Mouse (Mus musculus) heart, postnatal 25 days (tissue): Measurements from ENCODE around the gene Blcap. TPM values are rescaled to one million over a fixed set of nuclear protein-coding genes. Genes with fewer than 3 reads are reported as not detected.

Experiments used
- DNase-seq: peaks from one replicate; pipeline ENCODE4 v3.0.0; 2022; ENCODE audit warnings: low spot score
- intact Hi-C: fragments of 180-260 bp; cut with DNase I; formaldehyde crosslinking; loops from one replicate; pipeline ENCODE4 v1.15.1; 2025
- microRNA-seq: library from miRNA; unstranded; fragments of <30 nt; microRNA quantifications from one replicate; pipeline ENCODE4 v1.2.0, GENCODE M21; 2022
- total RNA-seq, 2 experiments: library from RNA; stranded (reverse); gene quantifications; 2 replicates each; pipeline ENCODE4 v1.2.3; 2021

Gene Blcap
- total RNA-seq, 2 experiments from 2014 or later = 51.8 to 54.9 TPM

DNA sequence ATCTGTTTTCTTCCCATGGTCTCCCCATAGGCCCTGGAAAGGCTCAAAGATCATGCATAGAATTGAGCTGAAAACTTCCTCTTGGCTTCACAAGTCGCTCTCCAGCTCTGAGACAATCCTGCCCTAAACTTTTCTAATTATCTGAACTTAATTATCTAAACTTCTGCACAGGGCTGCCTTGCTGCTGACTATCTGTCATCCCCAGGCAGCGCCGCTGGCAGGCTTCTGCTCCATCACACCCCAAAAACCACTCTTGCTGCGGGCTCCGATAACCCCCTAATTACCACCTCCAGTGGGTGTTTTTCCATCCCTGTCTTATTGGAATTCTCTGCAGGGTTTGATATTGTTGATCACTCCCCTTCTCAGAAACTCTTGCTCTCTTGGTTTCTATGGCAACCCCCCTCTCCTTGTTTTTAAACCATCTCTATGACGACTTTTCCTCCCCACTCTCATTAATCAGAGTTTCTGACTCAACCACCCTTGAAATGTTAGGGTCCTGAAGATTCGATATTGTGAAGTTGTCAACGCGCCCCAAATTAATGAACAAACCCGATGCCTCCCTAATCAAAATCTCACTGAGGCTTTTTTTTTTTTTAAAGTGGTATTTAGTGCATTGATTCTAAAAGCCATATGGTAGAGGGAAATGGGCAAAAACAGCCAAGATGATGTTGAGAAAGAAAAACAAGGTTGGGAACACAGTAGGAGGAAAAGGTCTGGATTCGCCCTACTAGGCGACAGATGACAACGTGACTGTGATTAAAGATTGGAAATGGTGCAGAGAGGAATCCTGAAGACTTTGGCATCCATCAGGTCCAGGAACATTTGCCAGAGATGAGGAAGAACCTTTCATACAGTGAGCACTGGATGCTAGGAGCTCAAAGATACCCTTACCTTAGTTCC lies 40.8 kb downstream of the Blcap start:
- intact Hi-C loops = no loop called here

DNA sequence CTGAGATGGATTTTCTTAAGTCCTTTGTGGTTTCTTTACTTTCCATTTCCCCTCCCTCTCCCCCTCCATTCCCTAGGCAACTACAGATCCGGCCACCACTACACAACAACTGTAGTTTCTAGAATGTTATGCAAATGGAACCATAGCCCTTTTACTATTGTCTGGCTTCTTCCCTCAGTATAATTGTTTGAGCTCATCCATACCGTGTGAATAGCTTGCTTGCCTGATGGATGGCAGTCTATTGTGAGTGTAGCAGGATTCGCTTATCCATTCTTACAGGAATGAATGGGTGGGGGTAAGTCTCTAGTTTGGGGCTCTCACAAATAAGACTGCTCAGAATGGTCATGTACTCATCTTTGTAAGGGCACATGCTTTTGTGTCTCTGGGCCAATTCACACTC lies 48.5 kb downstream of the Blcap start:
- DNase-seq = no peak
- intact Hi-C loops = no loop called here

More for the DNA sequence above, 40.8 kb downstream of the Blcap start:
- no peak for DNase-seq

DNA sequence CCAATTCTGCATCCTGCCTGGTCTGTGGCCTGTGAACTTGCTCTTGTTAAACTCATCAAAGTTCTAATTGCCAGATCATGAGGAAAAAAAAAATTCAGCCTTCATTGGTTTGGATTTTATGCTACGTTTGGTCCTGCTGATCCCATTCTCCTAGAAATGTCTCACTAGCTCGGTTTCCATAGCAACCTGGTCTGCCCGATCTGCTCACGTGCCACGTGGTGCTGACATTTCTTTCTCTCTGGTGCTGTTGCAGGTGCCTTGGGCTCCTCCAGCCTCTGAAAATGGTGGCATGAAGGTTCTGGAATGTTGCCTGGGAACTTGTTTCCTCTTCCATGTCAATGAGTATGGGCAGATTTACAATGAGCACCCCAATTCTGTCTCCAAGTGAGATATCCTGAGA lies 50.6 kb downstream of the Blcap start:
- intact Hi-C loops = no loop called here
- no peak for DNase-seq

DNA sequence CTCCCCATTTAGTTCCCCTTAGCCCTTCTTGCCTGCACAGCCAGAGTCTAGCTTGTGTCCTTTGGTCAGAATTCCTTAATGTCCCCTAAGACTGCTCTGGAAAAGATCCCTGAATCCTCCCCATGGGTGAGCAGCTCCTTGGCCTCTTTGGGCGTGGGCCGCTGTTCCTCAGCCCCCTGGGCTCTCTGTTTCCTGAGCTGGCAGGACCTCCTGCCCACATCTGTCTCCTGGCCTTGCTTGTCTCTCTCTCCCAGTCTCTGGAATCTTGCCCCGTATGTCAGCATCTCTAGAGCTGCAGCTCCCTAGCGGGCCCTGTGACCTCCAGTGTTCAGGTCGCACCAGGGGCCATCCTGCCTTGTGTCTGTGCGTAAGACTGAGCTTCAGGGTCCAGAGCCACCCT lies 51.6 kb downstream of the Blcap start:
- DNase-seq = peak; percentile 13
- intact Hi-C loops = no loop called here

DNA sequence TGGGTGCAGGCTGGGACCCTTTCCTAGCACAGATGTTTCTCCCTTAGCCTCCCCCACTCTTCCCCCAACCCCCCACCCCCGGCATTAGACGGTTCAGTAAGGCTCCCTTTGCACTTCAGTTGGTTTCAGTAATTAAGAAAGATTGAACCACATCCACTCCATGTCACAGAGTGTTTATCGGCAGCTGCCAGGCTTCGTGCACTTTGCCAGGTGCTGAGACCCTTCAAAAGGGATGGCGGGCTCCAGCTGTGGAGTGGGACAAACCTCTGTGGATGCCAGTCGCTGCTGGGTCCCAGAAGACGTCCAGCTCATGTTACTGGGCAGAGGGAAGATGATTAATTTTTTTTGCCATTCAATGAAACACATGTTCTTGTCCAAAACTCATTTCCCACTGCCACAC lies 52.6 kb downstream of the Blcap start:
- intact Hi-C loops = no loop called here
- DNase-seq = no peak

DNA sequence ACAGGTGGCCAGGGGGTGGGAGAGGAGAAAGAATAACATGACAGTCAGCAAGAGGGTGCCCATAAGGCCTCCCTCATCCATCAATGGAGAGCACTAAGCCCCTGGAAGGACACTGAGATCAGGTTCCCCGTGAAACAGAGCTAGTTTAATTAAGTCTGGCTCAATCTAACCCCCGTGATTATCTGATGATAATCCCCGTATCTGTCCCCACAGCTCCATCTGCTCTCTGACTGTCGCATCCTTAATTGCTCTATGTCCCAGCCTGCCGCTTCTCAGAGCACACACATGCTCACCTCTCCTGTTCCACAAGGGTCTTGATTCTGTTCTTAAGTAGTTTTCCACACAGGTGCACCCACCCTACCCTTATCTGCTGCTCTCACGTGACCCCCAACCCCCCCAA lies 53.5 kb downstream of the Blcap start:
- no peak for DNase-seq
- intact Hi-C loops = no loop called here

DNA sequence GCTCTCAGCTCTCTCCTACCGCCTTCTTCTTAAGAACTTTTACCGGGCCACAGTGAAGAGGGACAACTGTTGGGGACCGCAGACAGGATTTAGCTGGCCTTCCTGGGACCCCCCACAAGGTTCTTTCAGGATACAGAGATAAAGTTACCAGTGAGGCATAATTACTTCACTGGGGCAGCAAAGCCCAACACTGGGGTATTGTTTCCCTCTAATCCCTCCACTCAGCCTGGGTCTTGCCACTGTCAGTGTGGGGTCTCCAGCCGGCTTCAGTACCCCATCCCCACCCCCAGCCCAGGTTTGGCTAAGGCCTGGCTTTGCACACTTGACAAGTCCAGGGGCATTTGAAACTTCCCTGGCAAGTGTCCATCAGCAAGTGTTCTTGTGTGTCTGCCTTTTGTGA lies 56.7 kb downstream of the Blcap start:
- DNase-seq = no peak
- intact Hi-C loops = no loop called here

DNA sequence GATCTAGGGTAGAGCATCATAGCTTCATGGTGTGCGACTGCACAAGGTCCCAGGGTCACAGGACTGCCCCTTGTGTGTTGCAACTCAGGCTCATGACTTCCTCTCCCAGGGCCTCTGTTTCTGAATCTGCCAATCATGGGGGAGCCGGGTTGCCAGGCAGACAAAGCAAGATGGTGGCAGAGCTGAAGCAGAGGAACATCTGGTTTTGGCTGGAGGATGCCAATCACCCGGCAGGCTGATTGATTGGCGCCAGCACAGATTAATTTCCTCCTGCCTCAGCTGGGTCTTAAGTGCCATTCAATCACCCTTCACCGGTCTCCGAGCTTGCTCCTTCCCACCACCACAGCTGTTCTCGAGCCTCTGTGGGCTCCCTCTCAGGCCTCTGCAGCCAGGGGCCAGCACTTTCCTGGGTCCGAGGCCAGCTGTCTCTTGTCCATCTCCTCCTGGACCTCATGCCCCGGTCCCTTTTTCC lies 57.3 kb downstream of the Blcap start:
- DNase-seq = no peak
- intact Hi-C loops = no loop called here

DNA sequence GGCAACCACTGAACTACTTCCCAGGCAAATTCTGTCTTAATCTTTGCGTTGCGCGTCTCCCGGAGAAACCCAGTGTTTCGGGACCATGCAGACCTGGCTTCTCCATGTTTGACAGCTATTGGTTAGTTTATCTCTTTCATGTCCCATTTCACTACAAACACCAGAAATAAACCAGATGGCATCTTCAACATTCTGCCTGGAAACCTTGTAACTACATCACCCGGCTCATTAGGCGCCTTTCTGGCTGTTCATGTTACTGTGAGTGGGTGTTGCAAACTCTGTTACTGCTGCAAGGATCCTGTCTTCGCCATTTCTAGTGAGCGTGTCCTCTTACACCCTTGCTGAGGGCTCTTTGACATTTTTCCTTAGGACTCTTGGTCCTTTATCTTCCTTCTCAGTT lies 58.2 kb downstream of the Blcap start:
- no peak for DNase-seq
- intact Hi-C loops = no loop called here

DNA sequence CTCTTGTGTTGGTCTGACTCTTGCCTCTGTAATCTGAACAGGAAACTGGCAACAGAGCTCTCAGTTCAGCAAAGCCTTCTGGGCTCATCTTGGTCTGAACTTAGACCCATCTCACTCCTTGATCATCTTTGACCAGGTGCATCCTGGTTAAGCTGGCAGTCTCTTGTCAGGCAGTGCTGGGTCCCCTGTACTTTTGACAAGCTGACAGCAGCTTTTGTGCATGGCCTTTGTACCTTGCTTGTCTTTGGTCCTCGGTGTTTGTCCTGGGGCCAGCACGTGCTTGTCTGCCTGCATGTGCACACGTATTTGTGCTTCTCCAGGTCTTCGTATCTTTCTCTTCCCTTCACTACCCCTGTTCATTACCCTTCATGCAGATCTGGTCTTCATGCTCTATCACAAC lies 61.0 kb downstream of the Blcap start:
- intact Hi-C loops = no loop called here
- DNase-seq = no peak

DNA sequence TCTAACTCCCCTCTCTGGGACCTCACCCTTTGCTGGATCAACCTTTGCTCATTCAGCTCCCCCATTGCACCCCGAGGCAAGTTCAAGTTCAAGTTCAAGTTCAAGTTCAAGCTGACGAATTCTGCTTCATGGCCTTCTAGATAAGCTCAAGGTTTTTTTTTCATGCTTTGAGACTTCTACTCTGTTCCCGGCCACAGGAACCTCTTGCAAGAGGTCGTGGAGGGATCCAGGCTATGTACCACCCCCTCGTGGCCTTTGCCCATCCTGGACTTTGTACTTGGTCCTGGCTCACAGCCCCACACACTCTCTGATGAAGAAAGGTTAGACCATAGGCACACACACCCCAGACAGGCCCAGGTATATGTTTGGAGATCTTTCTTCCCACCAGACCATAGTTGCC lies 61.9 kb downstream of the Blcap start:
- no peak for DNase-seq
- intact Hi-C loops = no loop called here

DNA sequence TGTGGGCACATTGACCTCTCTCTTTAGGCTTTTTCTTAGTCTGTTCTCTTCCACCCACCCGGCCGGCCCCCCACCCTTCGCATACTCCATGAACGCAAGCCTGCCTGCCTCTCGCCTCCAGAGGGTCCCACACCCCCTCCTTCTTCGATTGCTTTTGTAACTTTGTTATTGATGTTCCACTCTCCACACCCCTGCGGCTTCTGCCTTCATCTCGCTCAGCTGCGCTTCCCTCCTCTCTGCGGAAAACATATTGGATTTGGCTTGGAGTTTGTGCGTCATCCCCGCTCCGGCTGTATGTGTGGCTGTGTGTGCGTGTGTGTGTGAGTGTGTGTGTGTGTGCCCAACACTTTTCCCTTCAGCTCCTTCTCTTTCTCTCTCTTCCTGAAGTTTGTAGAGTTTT lies 64.3 kb downstream of the Blcap start:
- DNase-seq = no peak
- intact Hi-C loops = no loop called here

Small RNAs within 50 kb of the gene (microRNA-seq; reads per million reads assigned to microRNA genes)
- gene Gm23134 = not detected

Other genes with a start within 250 kb of the Blcap start
- not detected for gene Ghrh, start 223.8 kb downstream of the Blcap start, total RNA-seq
- gene Manbal, start 203.7 kb downstream of the Blcap start, total RNA-seq = 10 to 100 TPM; 20.1 to 20.3 TPM
- 1 to 10 TPM; 2.9 to 5.1 TPM for gene Src, start 152.8 kb downstream of the Blcap start, total RNA-seq
- 1 to 10 TPM in 1 of 2 experiments, under 1 TPM in 1; 0.29 to 1.4 TPM for gene Nnat, start 11.2 kb downstream of the Blcap start, total RNA-seq
- gene Ctnnbl1, start 166.1 kb upstream of the Blcap start, total RNA-seq = 1 to 10 TPM; 9.1 to 9.4 TPM